In genomic region chr2:128342212-128342611, GRCm38 (mm10) we compare ENCODE assay signal across 22 mouse cellular contexts.
DNase-seq lines count a peak whose midpoint lies in the region; ATAC-seq lines count a peak whose summit lies in the region.
"Had no signal": no experiment of that assay in that cellular context is flagged by ENCODE, and none has a peak within 500 bp of the region (broad histone marks: within the 10 kb centered on the region; RNA-seq: fewer than 3 reads in every experiment).

No protein-coding gene starts in this region.

- no peaks in the 10 kb centered on the region for H3K9me3 ChIP-seq in liver, embryonic 16.5 days (replicated peaks; ENCODE audit: control insufficient read depth, low read length)
- H3K9me3 ChIP-seq in liver, embryonic 11.5 days (ENCODE audit: control insufficient read depth, low read length): no peaks in the 10 kb centered on the region
- H3K9me3 ChIP-seq: embryonic facial prominence, embryonic 13.5 days; G1E; limb, embryonic 12.5 days; midbrain, embryonic 10.5 days had no signal

- H3K9ac ChIP-seq in liver, embryonic 16.5 days (ENCODE audit: low read depth, low read length): no peak overlapping the region
- no peak overlapping the region for H3K9ac ChIP-seq in liver, embryonic 11.5 days (ENCODE audit: low read depth, low read length)
- H3K9ac ChIP-seq: embryonic facial prominence, embryonic 13.5 days; limb, embryonic 12.5 days had no signal

- DNase-seq in liver, embryonic 11.5 days (ENCODE audit: low spot score): no peak
- DNase-seq in B cell, adult 2 months: peak; percentile 55 to 61
- peak; percentile 51 for DNase-seq in c-Kit-positive CD71-negative TER-119-negative erythroid progenitor cells, embryonic 14.5 days (ENCODE audit: low read depth)
- DNase-seq in adrenal gland, postnatal 10 days: no peak
- no peak for DNase-seq in thymus, postnatal 0 days (ENCODE audit: low spot score)
- DNase-seq: adrenal gland, adult 2 months; cerebellum, adult 8-10 months; gastrocnemius, postnatal 25 days; heart, postnatal 14 days; kidney, adult 2 months; kidney, postnatal 14 days; lung, adult 18-20 months; retina, postnatal 1 day; right cerebral cortex, postnatal 4 days had no signal

- no peaks in the 10 kb centered on the region for H3K27me3 ChIP-seq in liver, embryonic 16.5 days (ENCODE audit: control insufficient read depth, insufficient read depth, low read depth, low read length)
- H3K27me3 ChIP-seq in liver, embryonic 11.5 days (replicated peaks; ENCODE audit: control insufficient read depth, insufficient read depth, low read length): no peaks in the 10 kb centered on the region
- H3K27me3 ChIP-seq: embryonic facial prominence, embryonic 13.5 days; limb, embryonic 12.5 days had no signal

- WGBS in liver, embryonic 16.5 days (ENCODE audit: insufficient replicate concordance): 26% methylated on average over 9 of the region's 9 CpGs
- WGBS in liver, embryonic 11.5 days: 34% methylated on average over 9 of the region's 9 CpGs

- no peak overlapping the region for H3K27ac ChIP-seq in liver, embryonic 16.5 days (ENCODE audit: low read length)
- H3K27ac ChIP-seq in liver, embryonic 11.5 days (ENCODE audit: low read depth, low read length): no peak overlapping the region
- H3K27ac ChIP-seq: embryonic facial prominence, embryonic 13.5 days; limb, embryonic 12.5 days; midbrain, embryonic 10.5 days had no signal

- H3K4me2 ChIP-seq in liver, embryonic 16.5 days (ENCODE audit: low read depth, low read length): peak overlapping the region; percentile 6; the same call in 1 of the 2 replicates
- no peak overlapping the region; the same call in 1 of the 2 replicates for H3K4me2 ChIP-seq in liver, embryonic 11.5 days
- H3K4me2 ChIP-seq: embryonic facial prominence, embryonic 13.5 days; heart, embryonic 11.5 days; limb, embryonic 12.5 days had no signal

- no peak for ATAC-seq in liver, embryonic 16.5 days (ENCODE audit: low read depth)
- ATAC-seq in liver, embryonic 11.5 days (replicated peaks; ENCODE audit: low FRiP score): no peak
- ATAC-seq in megakaryocyte progenitor cell, adult 5-6 weeks (replicated peaks; ENCODE audit: poor library complexity): peak; percentile 64
- ATAC-seq: hindbrain, embryonic 16.5 days had no signal

- peaks cover 3% of the 10 kb centered on the region for H3K4me1 ChIP-seq in liver, embryonic 16.5 days (ENCODE audit: control insufficient read depth, low read depth, low read length)
- H3K4me1 ChIP-seq in liver, embryonic 11.5 days (replicated peaks; ENCODE audit: control insufficient read depth, insufficient read depth, low read length): peaks cover 14% of the 10 kb centered on the region

- no peak overlapping the region for H3K4me3 ChIP-seq in liver, embryonic 16.5 days (ENCODE audit: low read depth, low read length)
- H3K4me3 ChIP-seq in liver, embryonic 11.5 days (ENCODE audit: low read depth, low read length): no peak overlapping the region
- H3K4me3 ChIP-seq: embryonic facial prominence, embryonic 13.5 days; limb, embryonic 12.5 days; midbrain, embryonic 10.5 days had no signal

- H3K36me3 ChIP-seq in liver, embryonic 16.5 days (ENCODE audit: control insufficient read depth, insufficient read depth): no peaks in the 10 kb centered on the region
- H3K36me3 ChIP-seq in liver, embryonic 11.5 days (ENCODE audit: control insufficient read depth, insufficient read depth, low read length): no peaks in the 10 kb centered on the region
- H3K36me3 ChIP-seq: embryonic facial prominence, embryonic 13.5 days; G1E; limb, embryonic 12.5 days; midbrain, embryonic 10.5 days had no signal

Comparison
In these comparisons a context has a peak if more than half of its experiments do, and no peak if none do; other contexts are left out.
1. DNase-seq: peak in B cell, adult 2 months (2 of 2) and c-Kit-positive CD71-negative TER-119-negative erythroid progenitor cells, embryonic 14.5 days (single experiment); none in liver, embryonic 11.5 days (single experiment), adrenal gland, postnatal 10 days (single experiment) and thymus, postnatal 0 days (single experiment).